Mouse (Mus musculus) gastrocnemius, postnatal 10 days (tissue): ENCODE measurements around the gene Otud7a. TPM values are rescaled to one million over a fixed set of nuclear protein-coding genes. Genes with fewer than 3 reads are reported as not detected.

Experiments used
- DNase-seq: peaks from one replicate; pipeline ENCODE4 v3.0.0; 2021; ENCODE audit warnings: mixed read lengths
- total RNA-seq, 2 experiments: library from RNA; stranded (reverse); gene quantifications; 2 replicates each; pipeline ENCODE4 v1.2.3; 2021

The Otud7a gene
- total RNA-seq, 2 experiments from 2014 or later: 0.23 to 0.68 TPM

- no peak for DNase-seq
These were observed 273.4 kb downstream of the Otud7a start for GRCm38 (mm10) chr7:63717903-63718302.

- DNase-seq: no peak
These were observed 274.8 kb downstream of the Otud7a start for GRCm38 (mm10) chr7:63719183-63719944.

GRCm38 (mm10) chr7:63720682-63721081 is 276.1 kb downstream of the Otud7a start:
- no peak for DNase-seq

- DNase-seq: no peak
These were observed 280.6 kb downstream of the Otud7a start for GRCm38 (mm10) chr7:63725040-63725729.

- no peak for DNase-seq
These were observed 285.1 kb downstream of the Otud7a start for GRCm38 (mm10) chr7:63729605-63730004.

GRCm38 (mm10) chr7:63730012-63730411 is 285.5 kb downstream of the Otud7a start:
- no peak for DNase-seq

- DNase-seq: no peak
These were observed 293.2 kb downstream of the Otud7a start for GRCm38 (mm10) chr7:63737725-63738124.

GRCm38 (mm10) chr7:63738142-63738541 is 293.6 kb downstream of the Otud7a start:
- no peak for DNase-seq

- no peak for DNase-seq
These were observed 298.6 kb downstream of the Otud7a start for GRCm38 (mm10) chr7:63743116-63743515.

- peak; percentile 39 for DNase-seq
These were observed 307.5 kb downstream of the Otud7a start for GRCm38 (mm10) chr7:63752081-63752480.

- no peak for DNase-seq
These were observed 308.8 kb downstream of the Otud7a start for GRCm38 (mm10) chr7:63753274-63753751.

GRCm38 (mm10) chr7:63754573-63755475 is 310.3 kb downstream of the Otud7a start:
- peak; percentile 38 for DNase-seq

- peak; percentile 90 for DNase-seq
These were observed 311.0 kb downstream of the Otud7a start for GRCm38 (mm10) chr7:63755476-63755948.

- no peak for DNase-seq
These were observed 312.7 kb downstream of the Otud7a start for GRCm38 (mm10) chr7:63757136-63757677.

- DNase-seq: no peak
These were observed 313.2 kb downstream of the Otud7a start for GRCm38 (mm10) chr7:63757678-63758239.

- DNase-seq: no peak
These were observed 313.8 kb downstream of the Otud7a start for GRCm38 (mm10) chr7:63758240-63758826.

- no peak for DNase-seq
These were observed 315.1 kb downstream of the Otud7a start for GRCm38 (mm10) chr7:63759606-63760005.

- DNase-seq: no peak
These were observed 318.0 kb downstream of the Otud7a start for GRCm38 (mm10) chr7:63762529-63762928.

GRCm38 (mm10) chr7:63768398-63769029 is 324.0 kb downstream of the Otud7a start:
- DNase-seq: no peak

GRCm38 (mm10) chr7:63773268-63773667 is 328.7 kb downstream of the Otud7a start:
- no peak for DNase-seq

- no peak for DNase-seq
These were observed 329.7 kb downstream of the Otud7a start for GRCm38 (mm10) chr7:63774291-63774690.
